Mouse (Mus musculus): ENCODE measurements around the gene Ninj1.

DNA sequence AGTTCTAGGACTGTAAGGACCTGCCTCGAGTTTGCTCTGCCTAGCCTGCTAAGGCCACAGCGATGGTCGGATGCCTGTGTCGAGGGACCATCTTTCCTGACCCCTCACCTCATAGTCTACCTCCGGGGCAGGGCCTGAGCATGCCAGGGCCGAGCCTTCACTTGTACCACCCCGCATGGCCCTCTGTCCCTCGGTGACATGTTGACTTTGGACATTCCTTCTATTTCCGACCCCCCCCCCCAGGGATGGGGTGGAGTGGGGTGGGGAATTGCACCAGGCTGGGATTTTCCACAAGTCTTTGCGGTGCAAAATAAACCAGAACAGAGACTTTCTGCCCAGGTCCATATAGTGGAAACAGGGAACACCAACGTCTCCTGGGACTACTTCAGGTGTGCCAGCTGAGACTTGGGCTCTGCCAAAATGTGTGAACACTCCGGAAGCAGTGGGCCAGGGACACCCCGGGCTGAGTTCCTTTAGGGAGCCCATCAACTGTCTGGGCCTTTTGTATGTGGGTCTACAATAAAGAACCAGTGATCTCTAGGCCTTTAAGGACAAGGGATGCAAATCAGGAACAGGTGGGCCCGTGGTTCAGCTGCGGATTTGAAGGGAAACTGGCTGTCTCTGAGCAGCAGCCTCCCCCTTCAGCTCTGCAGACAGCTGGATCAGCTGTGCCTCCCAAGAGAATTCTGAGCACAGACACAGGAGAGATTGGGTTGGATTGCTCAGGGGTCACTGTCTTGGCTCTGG, 1.1 kb downstream of the Ninj1 start:
- no peak for TF ChIP-seq CTCF (IDR thresholded peaks at IDR 0.05; ENCODE audit: borderline replicate concordance, extremely low read depth, insufficient read depth, insufficient read length)
- no peak for TF ChIP-seq POLR2A (IDR thresholded peaks at IDR 0.05; ENCODE audit: borderline replicate concordance, extremely low read depth, insufficient read depth, insufficient read length, poor library complexity, severe bottlenecking)

Measured in brain, embryonic 14.5 days (tissue).